Mouse (Mus musculus) testis, adult 2 months (tissue): ENCODE measurements around the gene Fgfrl1.

Experiments used
- CTCF ChIP-seq: fragments of 200-500 bp; IDR thresholded peaks from 2 replicates; pipeline ENCODE4 v1.5.1; 2012; ENCODE audit warnings: low read depth, mild to moderate bottlenecking, inconsistent platforms, low read length, moderate library complexity; ENCODE audit not compliant: control insufficient read depth, insufficient read depth, insufficient replicate concordance
- POLR2A ChIP-seq: fragments of 200-500 bp; IDR thresholded peaks from 2 replicates; pipeline ENCODE4 v1.6.1; 2012; ENCODE audit warnings: low read depth, mild to moderate bottlenecking, inconsistent platforms, low read length, moderate library complexity; ENCODE audit not compliant: control insufficient read depth

GRCm38 (mm10) chr5:108660632-108661268 is 31.4 kb upstream of the Fgfrl1 start:
- peak; percentile 63; the same call in 1 of the 2 replicates for TF ChIP-seq POLR2A
- no peak for TF ChIP-seq CTCF
